Mouse (Mus musculus) neural tube, embryonic 13.5 days (tissue): ENCODE results near the gene Cd247. TPM values are rescaled to one million over a fixed set of nuclear protein-coding genes. Genes with fewer than 3 reads are reported as not detected.

Experiments
- ATAC-seq: fragments of 200-750 bp; cut with Nextera tagmentation; 2 replicates; pipeline ENCODE4 v1.8.0; 2017; ENCODE audit warnings: low read depth, mild to moderate bottlenecking, moderate TSS enrichment, moderate library complexity
- H3K27ac ChIP-seq: fragments of 300-500 bp; sonication (generic); replicated peaks from 2 replicates; pipeline ENCODE4 v1.5.1; 2015; ENCODE audit warnings: moderate library complexity, mild to moderate bottlenecking, inconsistent platforms
- H3K27me3 ChIP-seq: fragments of 300-500 bp; sonication (generic); 2 replicates; pipeline ENCODE4 v1.6.1; 2015; ENCODE audit warnings: mild to moderate bottlenecking, inconsistent platforms
- H3K36me3 ChIP-seq: fragments of 300-500 bp; sonication (generic); 2 replicates; pipeline ENCODE4 v1.6.1; 2015; ENCODE audit warnings: mild to moderate bottlenecking, inconsistent platforms
- H3K4me1 ChIP-seq: fragments of 300-500 bp; sonication (generic); replicated peaks from 2 replicates; pipeline ENCODE4 v1.6.1; 2015; ENCODE audit warnings: inconsistent platforms
- H3K4me2 ChIP-seq: fragments of 300-500 bp; sonication (generic); 2 replicates; pipeline ENCODE4 v1.6.1; 2015; ENCODE audit warnings: inconsistent platforms, mild to moderate bottlenecking, moderate library complexity
- H3K4me3 ChIP-seq: fragments of 300-500 bp; sonication (generic); 2 replicates; pipeline ENCODE4 v1.5.1; 2015; ENCODE audit warnings: mild to moderate bottlenecking, inconsistent platforms
- H3K9ac ChIP-seq: fragments of 300-500 bp; sonication (generic); 2 replicates; pipeline ENCODE4 v1.6.1; 2015; ENCODE audit warnings: moderate library complexity, mild to moderate bottlenecking, inconsistent platforms
- H3K9me3 ChIP-seq: fragments of 300-500 bp; sonication (generic); 2 replicates; pipeline ENCODE4 v1.6.1; 2016; ENCODE audit warnings: inconsistent platforms
- WGBS: fragments of 180-500 bp; shearing (Covaris S2); methylation state at CpG from one replicate; pipeline ENCODE4 v1.1.7; 2015; 5-methylcytosine and 5-hydroxymethylcytosine counted together
- polyA plus RNA-seq: library from polyadenylated mRNA; unstranded; fragments of >200 nt; fragmentation: Nextera tagmentation; extraction: Ambion mirVana; gene quantifications from 2 replicates; pipeline ENCODE4 v1.2.1, GENCODE M21; 2015

Cd247 gene
- polyA plus RNA-seq, 1 experiment from 2014 or later, result 0.60 TPM

DNA sequence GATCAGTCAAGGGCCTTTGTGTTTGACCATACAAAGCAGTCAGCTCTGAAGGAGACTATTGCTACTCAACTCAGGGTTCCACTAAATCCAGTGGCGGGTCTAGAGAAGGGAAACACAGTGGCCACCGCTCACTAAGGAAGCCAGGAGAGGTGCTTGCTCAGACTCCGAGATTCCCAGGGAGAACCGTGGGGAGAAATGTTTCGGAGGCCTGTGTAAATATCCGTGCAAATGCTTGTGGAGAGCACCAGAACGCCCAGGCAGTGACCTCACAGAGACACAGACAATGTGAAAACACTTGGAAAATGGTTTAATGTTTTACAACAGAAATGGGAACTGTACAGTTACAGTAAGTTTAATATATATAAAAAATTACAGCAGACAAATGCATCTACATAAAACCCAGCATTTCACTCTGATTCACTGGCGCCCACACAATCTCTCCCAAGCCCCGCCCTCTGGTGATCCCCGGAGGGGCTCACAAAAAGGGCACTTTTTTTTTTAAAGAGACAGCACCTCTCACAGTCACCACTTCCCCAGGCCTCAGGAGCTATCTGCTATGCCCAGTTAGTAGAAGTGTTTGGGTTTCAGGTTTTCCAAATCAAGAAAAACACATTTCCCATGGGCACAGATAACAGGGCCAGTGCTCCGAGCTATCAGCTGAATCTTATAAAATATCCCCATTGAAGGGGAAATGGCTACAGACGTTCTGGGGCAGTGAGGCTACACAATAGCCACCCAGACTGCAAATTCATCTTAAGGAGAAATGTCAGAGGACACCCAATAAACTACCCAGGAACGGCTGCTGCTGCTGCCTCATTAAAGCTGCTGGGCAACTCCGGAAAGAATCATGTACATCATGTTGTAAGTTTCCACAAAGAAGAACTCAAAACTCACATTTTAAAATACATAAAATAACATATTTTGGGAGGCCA lies 76.6 kb downstream of the Cd247 start:
- peaks cover 10% of the 10 kb centered on the region; the same call in 1 of the 2 replicates for H3K36me3 ChIP-seq
- H3K9me3 ChIP-seq, result no peaks in the 10 kb centered on the region
- no peak overlapping the region for H3K4me2 ChIP-seq
- peaks cover 28% of the 10 kb centered on the region for H3K4me1 ChIP-seq
- no peak overlapping the region for H3K4me3 ChIP-seq
- H3K27me3 ChIP-seq, result no peaks in the 10 kb centered on the region
- ATAC-seq, result no peak
- H3K9ac ChIP-seq, result no peak overlapping the region
- peak overlapping the region; percentile 65; the same call in 1 of the 2 replicates for H3K27ac ChIP-seq
- 36% methylated on average over 14 of the region's 14 CpGs for WGBS

DNA sequence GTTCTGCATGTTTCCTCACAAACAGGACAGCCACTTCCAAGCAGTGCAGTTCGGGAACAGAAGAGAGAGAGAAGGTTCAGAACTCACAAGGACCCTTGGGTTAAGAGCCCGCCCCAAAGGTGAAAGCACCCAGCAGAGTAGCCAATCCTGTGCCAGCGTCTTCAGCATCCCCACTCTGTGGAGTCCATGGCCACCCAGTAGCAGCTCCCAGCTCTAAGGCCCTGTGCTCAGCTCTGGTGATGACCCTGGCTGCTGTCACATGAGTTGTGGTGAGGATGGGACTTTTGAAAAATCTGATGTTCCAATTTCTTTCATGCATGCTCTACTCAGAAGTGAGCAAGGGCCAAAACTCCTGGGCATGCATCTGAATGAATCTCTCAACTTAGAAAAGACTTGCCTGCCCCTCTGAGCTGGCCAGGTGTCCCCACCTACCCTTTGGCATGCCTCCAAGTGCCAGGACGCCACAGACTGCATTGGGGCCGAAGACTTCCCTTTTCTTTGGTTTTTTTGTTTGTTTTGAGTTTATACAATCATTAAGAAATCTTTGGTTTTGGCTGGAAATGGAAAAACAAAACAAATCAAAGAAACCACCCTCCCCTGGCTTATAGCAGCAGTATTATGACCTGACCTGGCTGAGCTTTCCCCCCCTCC lies 78.3 kb downstream of the Cd247 start:
- peaks cover 10% of the 10 kb centered on the region; the same call in 1 of the 2 replicates for H3K36me3 ChIP-seq
- no peak overlapping the region for H3K27ac ChIP-seq
- H3K9me3 ChIP-seq, result no peaks in the 10 kb centered on the region
- ATAC-seq, result no peak
- no peak overlapping the region for H3K9ac ChIP-seq
- WGBS, result 73% methylated on average over 5 of the region's 5 CpGs
- no peaks in the 10 kb centered on the region for H3K27me3 ChIP-seq
- H3K4me3 ChIP-seq, result no peak overlapping the region
- H3K4me1 ChIP-seq, result peaks cover 25% of the 10 kb centered on the region
- H3K4me2 ChIP-seq, result no peak overlapping the region

DNA sequence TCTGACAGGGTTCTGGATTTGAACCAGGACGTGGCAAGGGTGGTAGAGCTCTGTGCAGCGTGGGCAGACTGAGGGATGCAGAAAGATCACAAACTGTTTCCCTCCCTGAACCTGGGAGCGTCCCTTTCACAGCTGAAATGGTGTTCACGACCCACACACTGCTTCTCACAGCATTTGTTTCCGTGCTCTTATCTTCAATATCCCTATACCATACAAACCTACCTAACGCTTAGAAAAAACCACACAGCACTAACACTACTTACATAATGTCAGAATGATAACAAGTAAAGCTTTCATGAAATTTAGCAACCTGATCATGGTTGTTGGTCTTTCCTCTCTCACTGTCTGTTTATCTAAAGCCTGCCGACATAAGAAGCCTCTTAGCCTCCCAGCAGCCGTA lies 80.2 kb downstream of the Cd247 start:
- WGBS, result 92% methylated on average over 8 of the region's 8 CpGs
- Histone ChIP-seq H3K27ac (no peak overlapping the region), H3K27me3 (no peaks in the 10 kb centered on the region), H3K4me2 (no peak overlapping the region), H3K4me3 (no peak overlapping the region), H3K9me3 (no peaks in the 10 kb centered on the region), H3K4me1 (peaks cover 28% of the 10 kb centered on the region), H3K36me3 (peaks cover 10% of the 10 kb centered on the region; the same call in 1 of the 2 replicates), H3K9ac (no peak overlapping the region)
- no peak for ATAC-seq

DNA sequence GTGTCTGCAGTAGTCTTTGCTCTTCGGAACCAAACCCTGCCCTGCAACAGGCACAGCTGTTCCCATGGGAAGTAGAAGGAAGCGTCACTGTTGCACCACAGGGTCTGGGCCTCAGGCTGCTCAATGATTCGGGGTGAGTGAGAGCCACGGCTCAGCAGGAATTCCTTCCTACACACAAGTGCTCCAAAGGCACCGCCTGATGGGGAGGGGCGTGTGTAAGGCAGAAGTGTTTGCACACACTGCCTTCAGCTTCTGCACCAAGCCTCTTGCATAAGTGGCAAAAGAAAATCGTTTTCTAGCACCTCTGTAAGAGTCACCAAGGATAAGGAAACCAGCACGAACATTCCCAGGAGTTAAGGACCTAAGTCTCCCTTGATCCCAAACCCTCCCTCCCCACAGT lies 86.2 kb downstream of the Cd247 start:
- no peak for ATAC-seq

DNA sequence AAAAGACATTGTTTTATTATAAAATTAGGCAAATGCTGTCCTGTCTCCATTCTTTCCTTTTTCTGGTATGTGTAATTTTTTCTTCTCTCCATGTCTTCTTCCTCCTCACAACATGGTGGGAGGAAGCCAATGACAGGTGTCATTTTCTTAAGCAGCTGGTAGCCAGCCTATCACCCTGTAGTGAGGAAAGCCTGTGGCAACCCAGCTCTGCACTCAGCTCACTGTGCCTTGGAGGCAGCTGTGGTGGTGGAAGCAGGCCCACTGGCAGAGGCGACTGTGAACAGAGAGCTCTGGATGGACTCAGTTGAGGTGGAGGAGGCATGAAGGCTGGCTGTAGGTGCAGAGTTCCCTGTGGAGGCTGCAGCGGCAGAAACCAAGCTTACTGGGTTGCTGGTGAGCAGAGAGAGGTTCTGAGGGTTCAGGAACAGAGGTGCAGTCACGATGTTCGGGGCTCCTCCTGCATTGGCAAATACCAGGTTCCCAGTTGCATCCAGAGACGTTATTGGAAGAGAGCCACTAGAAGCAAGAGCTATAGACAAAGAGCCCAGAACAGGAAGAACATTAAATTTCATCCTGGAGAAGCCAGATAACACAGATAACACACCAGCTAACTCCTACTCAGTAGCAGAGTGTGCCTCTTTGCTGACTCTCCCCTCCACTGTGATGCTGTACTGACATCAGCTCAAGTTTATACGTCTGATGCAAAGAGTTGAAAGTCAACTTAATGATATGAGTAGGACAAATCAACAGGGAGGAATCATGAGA lies 87.2 kb downstream of the Cd247 start:
- ATAC-seq, result no peak
- Histone ChIP-seq H3K27ac (no peak overlapping the region), H3K4me3 (no peak overlapping the region), H3K9ac (no peak overlapping the region), H3K9me3 (no peaks in the 10 kb centered on the region), H3K36me3 (peaks cover 52% of the 10 kb centered on the region), H3K4me1 (peaks cover 4% of the 10 kb centered on the region; the same call in 1 of the 2 replicates), H3K27me3 (no peaks in the 10 kb centered on the region), H3K4me2 (no peak overlapping the region)
- WGBS, result 92% methylated on average over 6 of the region's 6 CpGs

More for the DNA sequence above, 86.2 kb downstream of the Cd247 start:
- Histone ChIP-seq H3K4me1 (peaks cover 4% of the 10 kb centered on the region; the same call in 1 of the 2 replicates), H3K4me2 (no peak overlapping the region), H3K27ac (no peak overlapping the region), H3K4me3 (no peak overlapping the region), H3K9ac (no peak overlapping the region), H3K36me3 (peaks cover 45% of the 10 kb centered on the region), H3K27me3 (no peaks in the 10 kb centered on the region), H3K9me3 (no peaks in the 10 kb centered on the region)
- 47% methylated on average over 8 of the region's 8 CpGs for WGBS

- no peaks in the 10 kb centered on the region for H3K27me3 ChIP-seq
These were observed 90.3 kb downstream of the Cd247 start for GRCm38 (mm10) chr1:165878751-165879150.

DNA sequence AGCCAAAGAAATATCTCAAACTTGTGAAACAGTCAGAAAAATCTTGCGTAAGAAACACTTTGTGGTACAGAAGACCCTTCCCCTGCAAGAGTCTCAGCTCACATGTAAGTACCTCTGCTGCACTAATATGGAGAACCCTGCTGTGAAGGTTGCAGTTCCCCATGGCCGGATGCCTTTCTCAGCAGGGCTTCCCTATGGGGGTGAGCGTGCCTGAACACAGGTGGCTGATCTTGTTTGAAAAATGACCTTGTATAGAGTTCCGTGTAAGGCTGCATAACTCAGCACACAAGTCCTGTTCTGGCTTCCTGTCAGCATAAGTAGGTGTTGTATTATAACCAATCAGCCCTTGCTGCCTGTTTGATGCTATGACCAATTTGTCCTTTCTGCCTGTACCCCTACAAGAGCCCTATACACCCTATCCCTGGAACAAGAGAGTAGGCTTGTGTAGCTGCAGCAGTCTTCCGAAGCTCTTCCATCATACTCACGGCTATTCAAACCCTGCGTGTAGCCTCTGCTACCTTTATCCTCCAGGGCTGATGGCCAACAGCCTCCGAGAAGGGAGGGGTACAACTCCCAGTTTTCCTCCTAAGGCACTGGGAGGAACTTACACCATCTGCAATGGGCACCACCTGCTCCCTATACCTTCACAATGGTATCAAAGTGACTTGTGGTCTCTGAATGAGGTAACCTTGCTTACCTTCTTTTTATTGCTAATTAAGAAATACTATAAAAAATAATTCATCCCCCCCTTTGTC lies 93.8 kb downstream of the Cd247 start:
- ATAC-seq, result no peak
- 53% methylated on average over 8 of the region's 8 CpGs for WGBS
- H3K4me2 ChIP-seq, result no peak overlapping the region

More at GRCm38 (mm10) chr1:165878751-165879150, 90.3 kb downstream of the Cd247 start:
- 93% methylated on average over 2 of the region's 2 CpGs for WGBS
- no peak overlapping the region for H3K4me3 ChIP-seq
- H3K4me1 ChIP-seq, result no peaks in the 10 kb centered on the region; the same call in 1 of the 2 replicates
- H3K27ac ChIP-seq, result no peak overlapping the region
- peaks cover 59% of the 10 kb centered on the region for H3K36me3 ChIP-seq
- H3K4me2 ChIP-seq, result no peak overlapping the region
- no peak for ATAC-seq
- H3K9ac ChIP-seq, result no peak overlapping the region
- H3K9me3 ChIP-seq, result no peaks in the 10 kb centered on the region

GRCm38 (mm10) chr1:165891686-165892085 lies 103.2 kb downstream of the Cd247 start:
- Histone ChIP-seq H3K4me3 (no peak overlapping the region), H3K27ac (no peak overlapping the region), H3K36me3 (peaks cover 71% of the 10 kb centered on the region), H3K9ac (no peak overlapping the region), H3K4me1 (no peaks in the 10 kb centered on the region), H3K9me3 (no peaks in the 10 kb centered on the region), H3K4me2 (no peak overlapping the region), H3K27me3 (no peaks in the 10 kb centered on the region)
- WGBS, result 90% methylated on average over 2 of the region's 2 CpGs
- no peak for ATAC-seq

More for the DNA sequence above, 93.8 kb downstream of the Cd247 start:
- no peaks in the 10 kb centered on the region for H3K9me3 ChIP-seq
- no peak overlapping the region for H3K4me3 ChIP-seq
- no peak overlapping the region for H3K27ac ChIP-seq
- no peaks in the 10 kb centered on the region for H3K4me1 ChIP-seq
- H3K36me3 ChIP-seq, result peaks cover 45% of the 10 kb centered on the region
- no peaks in the 10 kb centered on the region for H3K27me3 ChIP-seq
- H3K9ac ChIP-seq, result no peak overlapping the region

- ATAC-seq, result no peak
- H3K4me2 ChIP-seq, result no peak overlapping the region
- no peaks in the 10 kb centered on the region for H3K4me1 ChIP-seq
- no peak overlapping the region for H3K9ac ChIP-seq
- peaks cover 63% of the 10 kb centered on the region for H3K36me3 ChIP-seq
- 71% methylated on average over 1 of the region's 1 CpGs for WGBS
- no peak overlapping the region for H3K4me3 ChIP-seq
- H3K27ac ChIP-seq, result no peak overlapping the region
- no peaks in the 10 kb centered on the region for H3K9me3 ChIP-seq
- H3K27me3 ChIP-seq, result no peaks in the 10 kb centered on the region
These were observed 115.1 kb downstream of the Cd247 start for GRCm38 (mm10) chr1:165903596-165903995.

DNA sequence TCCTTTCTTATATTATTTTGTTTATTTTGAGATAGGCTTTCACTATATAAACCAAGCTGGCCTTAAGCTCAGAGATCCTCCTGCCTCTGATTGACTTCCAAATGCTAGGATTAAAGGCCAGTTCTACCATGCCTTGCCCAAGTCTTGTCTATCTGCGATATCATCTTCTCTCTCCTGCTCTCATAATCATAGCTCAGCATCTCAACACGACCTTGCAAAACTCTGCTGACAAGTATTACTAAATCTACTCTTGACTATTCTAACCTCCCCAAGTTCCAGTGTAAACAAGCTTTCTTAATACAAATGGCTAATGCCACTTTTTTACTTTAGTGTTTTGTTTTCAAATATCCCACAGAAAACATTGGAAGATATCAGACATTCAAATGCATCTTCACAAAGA lies 119.7 kb downstream of the Cd247 start:
- no peaks in the 10 kb centered on the region for H3K27me3 ChIP-seq
- no peak overlapping the region for H3K4me3 ChIP-seq
- H3K36me3 ChIP-seq, result peaks cover 53% of the 10 kb centered on the region
- no peak overlapping the region for H3K4me2 ChIP-seq
- no peaks in the 10 kb centered on the region for H3K9me3 ChIP-seq
- ATAC-seq, result no peak
- 0 out of 2 replicates have a peak, but pooled peaks cover 5% of the 10 kb centered on the region for H3K4me1 ChIP-seq
- no peak overlapping the region for H3K27ac ChIP-seq
- H3K9ac ChIP-seq, result no peak overlapping the region
- 94% methylated on average over 2 of the region's 2 CpGs for WGBS

DNA sequence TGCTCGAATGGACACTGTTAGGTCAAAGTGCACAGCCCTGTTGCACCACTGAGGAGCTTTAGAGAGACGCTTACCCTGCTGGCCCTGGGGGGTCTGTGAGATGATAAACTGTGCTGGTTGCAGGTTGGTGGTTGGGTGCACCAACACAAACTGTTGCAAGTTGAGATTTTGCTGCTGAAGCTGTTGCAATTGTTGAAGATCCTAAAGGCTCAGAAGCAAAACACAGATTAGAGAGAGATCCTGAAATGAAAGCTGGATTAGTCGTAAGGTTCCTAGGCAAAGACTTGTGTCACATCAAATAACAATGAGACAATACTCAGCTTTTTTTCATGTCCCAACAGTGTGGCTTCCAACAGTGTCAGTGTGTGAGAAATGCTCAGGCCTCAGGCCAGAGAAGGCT lies 120.3 kb downstream of the Cd247 start:
- Histone ChIP-seq H3K9me3 (no peaks in the 10 kb centered on the region), H3K36me3 (peaks cover 48% of the 10 kb centered on the region), H3K4me1 (peaks cover 5% of the 10 kb centered on the region; the same call in 1 of the 2 replicates), H3K9ac (no peak overlapping the region), H3K27ac (no peak overlapping the region), H3K4me2 (no peak overlapping the region), H3K27me3 (no peaks in the 10 kb centered on the region), H3K4me3 (no peak overlapping the region)
- no peak for ATAC-seq
- WGBS, result 78% methylated on average over 3 of the region's 3 CpGs
